Mouse (Mus musculus): ENCODE data around the gene Samd4. TPM values are rescaled to one million over a fixed set of nuclear protein-coding genes. Genes with fewer than 3 reads are reported as not detected.

Samd4 gene
- polyA plus RNA-seq, 1 experiment from 2014 or later = 0.87 TPM

- no peaks in the 10 kb centered on the region for H3K27me3 ChIP-seq (ENCODE audit: control insufficient read depth, insufficient read depth, low read depth, low read length)
- H3K9me3 ChIP-seq (replicated peaks; ENCODE audit: control insufficient read depth, low read length) = no peaks in the 10 kb centered on the region
- H3K4me2 ChIP-seq (ENCODE audit: low read depth, low read length) = no peak overlapping the region
- H3K4me3 ChIP-seq (ENCODE audit: low read depth, low read length) = no peak overlapping the region
- 77% methylated on average over 6 of the region's 6 CpGs for WGBS (ENCODE audit: insufficient replicate concordance)
- no peak overlapping the region for H3K27ac ChIP-seq (ENCODE audit: low read length)
- no peak for ATAC-seq (ENCODE audit: low read depth)
- H3K9ac ChIP-seq (ENCODE audit: low read depth, low read length) = no peak overlapping the region
- no peaks in the 10 kb centered on the region for H3K36me3 ChIP-seq (ENCODE audit: control insufficient read depth, insufficient read depth)
- no peaks in the 10 kb centered on the region for H3K4me1 ChIP-seq (ENCODE audit: control insufficient read depth, low read depth, low read length)
These were observed 166.4 kb downstream of the Samd4 start for GRCm38 (mm10) chr14:47049051-47049450.

GRCm38 (mm10) chr14:47051743-47052610 lies 169.3 kb downstream of the Samd4 start:
- ATAC-seq (ENCODE audit: low read depth) = no peak
- Histone ChIP-seq H3K4me1 (ENCODE audit: control insufficient read depth, low read depth, low read length) (no peaks in the 10 kb centered on the region; the same call in 1 of the 2 replicates), H3K27me3 (ENCODE audit: control insufficient read depth, insufficient read depth, low read depth, low read length) (no peaks in the 10 kb centered on the region), H3K36me3 (ENCODE audit: control insufficient read depth, insufficient read depth) (no peaks in the 10 kb centered on the region), H3K9ac (ENCODE audit: low read depth, low read length) (no peak overlapping the region), H3K4me2 (ENCODE audit: low read depth, low read length) (no peak overlapping the region), H3K9me3 (replicated peaks; ENCODE audit: control insufficient read depth, low read length) (no peaks in the 10 kb centered on the region), H3K4me3 (ENCODE audit: low read depth, low read length) (no peak overlapping the region), H3K27ac (ENCODE audit: low read length) (no peak overlapping the region)
- WGBS (ENCODE audit: insufficient replicate concordance) = 47% methylated on average over 5 of the region's 5 CpGs

GRCm38 (mm10) chr14:47053101-47053500 lies 170.4 kb downstream of the Samd4 start:
- Histone ChIP-seq H3K4me1 (ENCODE audit: control insufficient read depth, low read depth, low read length) (no peaks in the 10 kb centered on the region; the same call in 1 of the 2 replicates), H3K27me3 (ENCODE audit: control insufficient read depth, insufficient read depth, low read depth, low read length) (no peaks in the 10 kb centered on the region), H3K36me3 (ENCODE audit: control insufficient read depth, insufficient read depth) (no peaks in the 10 kb centered on the region), H3K9me3 (replicated peaks; ENCODE audit: control insufficient read depth, low read length) (no peaks in the 10 kb centered on the region), H3K27ac (ENCODE audit: low read length) (no peak overlapping the region), H3K9ac (ENCODE audit: low read depth, low read length) (no peak overlapping the region), H3K4me2 (ENCODE audit: low read depth, low read length) (no peak overlapping the region), H3K4me3 (ENCODE audit: low read depth, low read length) (no peak overlapping the region)
- ATAC-seq (ENCODE audit: low read depth) = no peak
- 52% methylated on average over 1 of the region's 1 CpGs for WGBS (ENCODE audit: insufficient replicate concordance)

- WGBS (ENCODE audit: insufficient replicate concordance) = 60% methylated on average over 5 of the region's 5 CpGs
- no peak overlapping the region for H3K27ac ChIP-seq (ENCODE audit: low read length)
- no peaks in the 10 kb centered on the region for H3K36me3 ChIP-seq (ENCODE audit: control insufficient read depth, insufficient read depth)
- no peaks in the 10 kb centered on the region; the same call in 1 of the 2 replicates for H3K4me1 ChIP-seq (ENCODE audit: control insufficient read depth, low read depth, low read length)
- H3K9me3 ChIP-seq (replicated peaks; ENCODE audit: control insufficient read depth, low read length) = no peaks in the 10 kb centered on the region
- no peaks in the 10 kb centered on the region for H3K27me3 ChIP-seq (ENCODE audit: control insufficient read depth, insufficient read depth, low read depth, low read length)
- H3K4me3 ChIP-seq (ENCODE audit: low read depth, low read length) = no peak overlapping the region
- no peak for ATAC-seq (ENCODE audit: low read depth)
- H3K4me2 ChIP-seq (ENCODE audit: low read depth, low read length) = no peak overlapping the region
- H3K9ac ChIP-seq (ENCODE audit: low read depth, low read length) = no peak overlapping the region
These were observed 171.2 kb downstream of the Samd4 start for GRCm38 (mm10) chr14:47053824-47054223.

- Histone ChIP-seq H3K4me2 (ENCODE audit: low read depth, low read length) (no peak overlapping the region), H3K27me3 (ENCODE audit: control insufficient read depth, insufficient read depth, low read depth, low read length) (no peaks in the 10 kb centered on the region), H3K4me1 (ENCODE audit: control insufficient read depth, low read depth, low read length) (no peaks in the 10 kb centered on the region; the same call in 1 of the 2 replicates), H3K9me3 (replicated peaks; ENCODE audit: control insufficient read depth, low read length) (no peaks in the 10 kb centered on the region), H3K4me3 (ENCODE audit: low read depth, low read length) (no peak overlapping the region), H3K27ac (ENCODE audit: low read length) (no peak overlapping the region), H3K36me3 (ENCODE audit: control insufficient read depth, insufficient read depth) (no peaks in the 10 kb centered on the region), H3K9ac (ENCODE audit: low read depth, low read length) (no peak overlapping the region)
- 73% methylated on average over 2 of the region's 2 CpGs for WGBS (ENCODE audit: insufficient replicate concordance)
- no peak for ATAC-seq (ENCODE audit: low read depth)
These were observed 176.3 kb downstream of the Samd4 start for GRCm38 (mm10) chr14:47058969-47059368.

GRCm38 (mm10) chr14:47065067-47065466 lies 182.4 kb downstream of the Samd4 start:
- 28% methylated on average over 5 of the region's 5 CpGs for WGBS (ENCODE audit: insufficient replicate concordance)
- H3K4me3 ChIP-seq (ENCODE audit: low read depth, low read length) = no peak overlapping the region
- no peaks in the 10 kb centered on the region for H3K36me3 ChIP-seq (ENCODE audit: control insufficient read depth, insufficient read depth)
- H3K4me2 ChIP-seq (ENCODE audit: low read depth, low read length) = no peak overlapping the region
- no peaks in the 10 kb centered on the region for H3K9me3 ChIP-seq (replicated peaks; ENCODE audit: control insufficient read depth, low read length)
- ATAC-seq (ENCODE audit: low read depth) = no peak
- no peaks in the 10 kb centered on the region for H3K4me1 ChIP-seq (ENCODE audit: control insufficient read depth, low read depth, low read length)
- H3K9ac ChIP-seq (ENCODE audit: low read depth, low read length) = no peak overlapping the region
- no peaks in the 10 kb centered on the region for H3K27me3 ChIP-seq (ENCODE audit: control insufficient read depth, insufficient read depth, low read depth, low read length)
- no peak overlapping the region for H3K27ac ChIP-seq (ENCODE audit: low read length)

- no peak overlapping the region for H3K4me3 ChIP-seq (ENCODE audit: low read depth, low read length)
- no peak overlapping the region for H3K9ac ChIP-seq (ENCODE audit: low read depth, low read length)
- no peaks in the 10 kb centered on the region for H3K36me3 ChIP-seq (ENCODE audit: control insufficient read depth, insufficient read depth)
- no peak overlapping the region for H3K4me2 ChIP-seq (ENCODE audit: low read depth, low read length)
- 36% methylated on average over 5 of the region's 5 CpGs for WGBS (ENCODE audit: insufficient replicate concordance)
- no peaks in the 10 kb centered on the region for H3K9me3 ChIP-seq (replicated peaks; ENCODE audit: control insufficient read depth, low read length)
- no peaks in the 10 kb centered on the region for H3K4me1 ChIP-seq (ENCODE audit: control insufficient read depth, low read depth, low read length)
- no peaks in the 10 kb centered on the region for H3K27me3 ChIP-seq (ENCODE audit: control insufficient read depth, insufficient read depth, low read depth, low read length)
- no peak for ATAC-seq (ENCODE audit: low read depth)
- H3K27ac ChIP-seq (ENCODE audit: low read length) = no peak overlapping the region
These were observed 184.2 kb downstream of the Samd4 start for GRCm38 (mm10) chr14:47066901-47067300.

GRCm38 (mm10) chr14:47074045-47074666 lies 191.5 kb downstream of the Samd4 start:
- WGBS (ENCODE audit: insufficient replicate concordance) = 59% methylated on average over 18 of the region's 18 CpGs

More at GRCm38 (mm10) chr14:47074045-47074666, 191.5 kb downstream of the Samd4 start:
- H3K4me3 ChIP-seq (ENCODE audit: low read depth, low read length) = no peak overlapping the region
- no peak overlapping the region for H3K9ac ChIP-seq (ENCODE audit: low read depth, low read length)
- H3K4me2 ChIP-seq (ENCODE audit: low read depth, low read length) = no peak overlapping the region
- H3K36me3 ChIP-seq (ENCODE audit: control insufficient read depth, insufficient read depth) = no peaks in the 10 kb centered on the region
- H3K4me1 ChIP-seq (ENCODE audit: control insufficient read depth, low read depth, low read length) = no peaks in the 10 kb centered on the region
- H3K9me3 ChIP-seq (replicated peaks; ENCODE audit: control insufficient read depth, low read length) = no peaks in the 10 kb centered on the region
- no peak overlapping the region for H3K27ac ChIP-seq (ENCODE audit: low read length)
- no peaks in the 10 kb centered on the region for H3K27me3 ChIP-seq (ENCODE audit: control insufficient read depth, insufficient read depth, low read depth, low read length)
- ATAC-seq (ENCODE audit: low read depth) = no peak
